Mouse (Mus musculus) cerebellum, adult 2 months (tissue): ENCODE data around the gene Cckbr.

ENCODE experiments used
- CTCF ChIP-seq: fragments of 200-500 bp; IDR thresholded peaks from 2 replicates; pipeline ENCODE4 v1.5.1; 2011; ENCODE audit warnings: low read depth, mild to moderate bottlenecking, control low read depth, low read length, moderate library complexity, borderline replicate concordance; ENCODE audit not compliant: insufficient read depth
- POLR2A ChIP-seq: fragments of 200-500 bp; IDR thresholded peaks from 2 replicates; pipeline ENCODE4 v1.6.1; 2011; ENCODE audit warnings: low read length, control low read depth, borderline replicate concordance; ENCODE audit not compliant: insufficient read depth

- TF ChIP-seq CTCF (no peak), POLR2A (no peak)
These were observed 94.2 kb downstream of the Cckbr start for GRCm38 (mm10) chr7:105519771-105520170.
